Mouse (Mus musculus) CH12.LX (cell line): ENCODE data around the gene Dnah8. TPM values are rescaled to one million over a fixed set of nuclear protein-coding genes. Genes with fewer than 3 reads are reported as not detected.

Experiments
- DNase-seq: peaks from one replicate; pipeline ENCODE4 v3.0.0-alpha.2; 2013; ENCODE audit errors: extremely low read depth
- H3K27ac ChIP-seq: 2 replicates; pipeline ENCODE4 v1.5.1; 2012; ENCODE audit warnings: low read depth, mild to moderate bottlenecking, control low read depth, moderate library complexity; ENCODE audit not compliant: insufficient read depth
- H3K27me3 ChIP-seq: replicated peaks from 2 replicates; pipeline ENCODE3; 2012; ENCODE audit warnings: inconsistent platforms
- H3K36me3 ChIP-seq, 2 experiments: replicated peaks in 1 of 2; 2 replicates each; pipeline versions ENCODE3 to v1.6.1; 2012; ENCODE audit warnings: inconsistent platforms in 1 of 2, low read length in 1 of 2, mild to moderate bottlenecking in 1 of 2, mixed read lengths in 1 of 2, moderate library complexity in 1 of 2; ENCODE audit not compliant: control insufficient read depth in 1 of 2, insufficient read depth in 1 of 2
- H3K4me1 ChIP-seq, 2 experiments: 2 replicates each; pipeline ENCODE4 v1.6.1; 2012; ENCODE audit warnings: inconsistent platforms in 1 of 2, moderate library complexity in 1 of 2; ENCODE audit not compliant: insufficient read depth in 2 of 2, control insufficient read depth in 1 of 2
- H3K4me2 ChIP-seq: 2 replicates; pipeline ENCODE4 v1.6.1; 2012; ENCODE audit warnings: low read depth, mild to moderate bottlenecking, control low read depth; ENCODE audit not compliant: poor library complexity, insufficient read depth, severe bottlenecking
- H3K4me3 ChIP-seq, 3 experiments: fragments of 150-350 bp in 1 of 3; sonication (generic) in 1 of 3; replicated peaks in 1 of 3; 2 replicates each; pipeline versions ENCODE3 to v1.5.1; 2011 to 2012; ENCODE audit warnings: low read depth in 2 of 3, low read length in 2 of 3, mild to moderate bottlenecking in 2 of 3, moderate library complexity in 2 of 3, control low read depth in 1 of 3, improper control_type of control experiment in 1 of 3, inconsistent platforms in 1 of 3, mixed read lengths in 1 of 3; ENCODE audit not compliant: poor library complexity in 1 of 3
- H3K79me2 ChIP-seq: replicated peaks from 2 replicates; pipeline ENCODE4 v1.6.1; 2012; ENCODE audit warnings: mild to moderate bottlenecking, moderate library complexity; ENCODE audit not compliant: control insufficient read depth, poor library complexity, insufficient read depth, severe bottlenecking; ENCODE audit errors: extremely low read depth
- H3K9ac ChIP-seq: 2 replicates; pipeline ENCODE4 v1.6.1; 2012; ENCODE audit warnings: low read depth, mild to moderate bottlenecking, control low read depth, moderate library complexity; ENCODE audit not compliant: insufficient read depth
- H3K9me3 ChIP-seq: replicated peaks from 2 replicates; pipeline ENCODE3; 2012; ENCODE audit warnings: low read length, inconsistent platforms, mixed read lengths
- CTCF ChIP-seq, 2 experiments: IDR thresholded peaks in 1 of 2; conservative IDR thresholded peaks in 1 of 2; 2 replicates each; pipeline ENCODE4 v1.5.1; 2011 to 2012; ENCODE audit warnings: low read depth in 2 of 2, low read length in 2 of 2, improper control_type of control experiment in 1 of 2, inconsistent platforms in 1 of 2, mild to moderate bottlenecking in 1 of 2, moderate library complexity in 1 of 2
- E2F4 ChIP-seq: IDR thresholded peaks from 2 replicates; pipeline ENCODE4 v1.6.1; 2011; ENCODE audit warnings: low read depth, low read length, improper control_type of control experiment; ENCODE audit not compliant: insufficient replicate concordance
- EP300 ChIP-seq: IDR thresholded peaks from 2 replicates; pipeline ENCODE4 v1.6.1; 2011; ENCODE audit warnings: low read length, improper control_type of control experiment
- GABPA ChIP-seq: IDR thresholded peaks from 2 replicates; pipeline ENCODE4 v1.6.1; 2012; ENCODE audit warnings: low read depth, low read length, improper control_type of control experiment, inconsistent platforms; ENCODE audit not compliant: insufficient replicate concordance
- HCFC1 ChIP-seq: IDR thresholded peaks from 2 replicates; pipeline ENCODE4 v1.6.1; 2012; ENCODE audit warnings: low read depth, mild to moderate bottlenecking, inconsistent platforms, low read length, improper control_type of control experiment
- MAFK ChIP-seq: IDR thresholded peaks from 2 replicates; pipeline ENCODE4 v1.6.1; 2011; ENCODE audit warnings: low read length, improper control_type of control experiment; ENCODE audit not compliant: insufficient replicate concordance
- MAZ ChIP-seq: IDR thresholded peaks from 2 replicates; pipeline ENCODE4 v1.6.1; 2012; ENCODE audit warnings: low read depth, mild to moderate bottlenecking, inconsistent platforms, low read length, improper control_type of control experiment, moderate library complexity
- POLR2AphosphoS2 ChIP-seq: IDR thresholded peaks from 2 replicates; pipeline ENCODE4 v1.6.1; 2011; ENCODE audit warnings: low read depth, low read length, improper control_type of control experiment
- SIN3A ChIP-seq: IDR thresholded peaks from 2 replicates; pipeline ENCODE4 v1.6.1; 2012; ENCODE audit warnings: low read length, improper control_type of control experiment, inconsistent platforms
- TCF12 ChIP-seq: IDR thresholded peaks from 2 replicates; pipeline ENCODE4 v1.6.1; 2014; ENCODE audit warnings: low read depth, mild to moderate bottlenecking, inconsistent platforms, low read length, improper control_type of control experiment
- UBTF ChIP-seq: IDR thresholded peaks from 2 replicates; pipeline ENCODE4 v1.6.1; 2012; ENCODE audit warnings: low read depth, mild to moderate bottlenecking, inconsistent platforms, low read length, improper control_type of control experiment, moderate library complexity
- USF2 ChIP-seq: conservative IDR thresholded peaks from 2 replicates; pipeline ENCODE4 v1.6.1; 2011; ENCODE audit warnings: low read depth, low read length, improper control_type of control experiment
- ZC3H11A ChIP-seq: IDR thresholded peaks from 2 replicates; pipeline ENCODE4 v1.6.1; 2012; ENCODE audit warnings: low read depth, mild to moderate bottlenecking, inconsistent platforms, low read length, improper control_type of control experiment
- dilution Hi-C: fragments of 300-500 bp; cut with MboI; formaldehyde crosslinking; loops from 2 replicates; pipeline ENCODE4 v1.14.3; 2020; ENCODE audit warnings: low sequenced_read_pairs; ENCODE audit not compliant: extremely low pct_unique_long_range_greater_than_20kb, extremely low pct_ligation_motif_present
- in situ Hi-C: fragments of 300-500 bp; cut with MboI; formaldehyde crosslinking; loops from 3 replicates; pipeline ENCODE4 v1.14.3; 2019; ENCODE audit warnings: low sequenced_read_pairs, low pct_ligation_motif_present, low pct_unique_long_range_greater_than_20kb, mixed read lengths
- polyA plus RNA-seq: library from polyadenylated mRNA; unstranded; fragments of >175 nt; gene quantifications from 2 replicates; pipeline ENCODE4 v1.2.1, GENCODE M21; 2012; ENCODE audit warnings: low read depth; ENCODE audit not compliant: insufficient read length
- total RNA-seq, 2 experiments: library from RNA; depleted of rRNA; stranded (reverse); fragments of 300-350 nt in 1 of 2; fragments of >200 nt in 1 of 2; gene quantifications; 2 replicates each; pipeline ENCODE4 v1.2.3; 2012 to 2014

Dnah8 gene
- total and polyA plus RNA-seq, 3 experiments: 0.09 to 0.99 TPM; not detected in 1

GRCm38 (mm10) chr17:30804955-30805354, 180.8 kb downstream of the Dnah8 start:
- H3K4me1 ChIP-seq: no peaks in the 10 kb centered on the region
- H3K4me3 ChIP-seq: no peak overlapping the region
- H3K79me2 ChIP-seq: no peaks in the 10 kb centered on the region
- no peak overlapping the region for H3K4me2 ChIP-seq
- no peak overlapping the region for H3K9ac ChIP-seq
- in situ Hi-C loops: no loop called here
- peaks cover 5% of the 10 kb centered on the region for H3K9me3 ChIP-seq
- dilution Hi-C loops: no loop called here
- H3K27ac ChIP-seq: no peak overlapping the region
- peaks cover 5% of the 10 kb centered on the region for H3K27me3 ChIP-seq
- TF ChIP-seq E2F4 (no peak), SIN3A (no peak), TCF12 (no peak)
- H3K36me3 ChIP-seq: no peaks in the 10 kb centered on the region
- no peak for DNase-seq

- no peak overlapping the region for H3K9ac ChIP-seq
- H3K4me1 ChIP-seq: no peaks in the 10 kb centered on the region
- H3K36me3 ChIP-seq: no peaks in the 10 kb centered on the region
- no peak overlapping the region for H3K4me3 ChIP-seq
- no peaks in the 10 kb centered on the region for H3K79me2 ChIP-seq
- TF ChIP-seq CTCF (conservative IDR thresholded peaks at IDR 0.05 in 1 of 2, IDR thresholded peaks at IDR 0.05 in 1 of 2; ENCODE audit: low read depth in 2 of 2, low read length in 2 of 2) (no peak), GABPA (no peak), POLR2AphosphoS2 (no peak), HCFC1 (no peak), UBTF (no peak), ZC3H11A (no peak), MAZ (no peak), SIN3A (no peak), EP300 (no peak), USF2 (no peak)
- DNase-seq: no peak
- no peak overlapping the region for H3K4me2 ChIP-seq
- in situ Hi-C loops: no loop called here
- no peak overlapping the region for H3K27ac ChIP-seq
- dilution Hi-C loops: no loop called here
- H3K9me3 ChIP-seq: peaks cover 5% of the 10 kb centered on the region
- H3K27me3 ChIP-seq: peaks cover 5% of the 10 kb centered on the region
Observed at GRCm38 (mm10) chr17:30805511-30806059, 181.4 kb downstream of the Dnah8 start.

- H3K4me1 ChIP-seq: no peaks in the 10 kb centered on the region
- no peak overlapping the region for H3K4me3 ChIP-seq
- H3K36me3 ChIP-seq: no peaks in the 10 kb centered on the region
- no peak overlapping the region for H3K4me2 ChIP-seq
- dilution Hi-C loops: no loop called here
- no peaks in the 10 kb centered on the region for H3K79me2 ChIP-seq
- TF ChIP-seq POLR2AphosphoS2 (no peak), MAFK (peak; percentile 54; the same call in 1 of the 2 replicates)
- H3K27ac ChIP-seq: no peak overlapping the region
- H3K9ac ChIP-seq: no peak overlapping the region
- no peak for DNase-seq
- no peaks in the 10 kb centered on the region for H3K9me3 ChIP-seq
- H3K27me3 ChIP-seq: peaks cover 4% of the 10 kb centered on the region
- in situ Hi-C loops: no loop called here
Observed at GRCm38 (mm10) chr17:30808866-30809660, 184.9 kb downstream of the Dnah8 start.
